Mouse (Mus musculus) E14TG2a.4 (cell line): ENCODE measurements at regions not wholly inside any gene's neighbourhood (a gene's known extent, or its start where the extent isn't known, plus 50 kb on each side); places are given as distances from the start of the nearest gene placed in this dataset.

Experiments used
- CTCF ChIP-seq: conservative IDR thresholded peaks from 2 replicates; pipeline ENCODE4 v1.5.1; 2014; ENCODE audit warnings: low read length
- POU5F1 ChIP-seq: IDR thresholded peaks from 2 replicates; pipeline ENCODE4 v1.6.1; 2014; ENCODE audit warnings: low read length, borderline replicate concordance

- TF ChIP-seq CTCF (no peak), POU5F1 (no peak)
These were observed 84.6 kb downstream of the Gm11011 start for GRCm38 (mm10) chr2:169502717-169503597.
